Mouse (Mus musculus) thymus, adult 2 months (tissue): ENCODE measurements around the gene Asic3. TPM values are rescaled to one million over a fixed set of nuclear protein-coding genes. Genes with fewer than 3 reads are reported as not detected.
A peak's percentile ranks its signal among the peaks of the same experiment; 100 is the strongest.

Experiments used
- DNase-seq: peaks from one replicate; pipeline ENCODE4 v3.0.0; 2021
- H3K27ac ChIP-seq: fragments of 200-500 bp; 2 replicates; pipeline ENCODE4 v1.5.1; 2012; ENCODE audit warnings: low read length, control low read depth; ENCODE audit not compliant: control insufficient read depth, insufficient read depth
- H3K27me3 ChIP-seq: fragments of 200-500 bp; 2 replicates; pipeline ENCODE4 v1.6.1; 2012; ENCODE audit warnings: mild to moderate bottlenecking, low read length, moderate library complexity, mixed read lengths; ENCODE audit not compliant: control insufficient read depth, insufficient read depth
- H3K36me3 ChIP-seq: fragments of 200-500 bp; 2 replicates; pipeline ENCODE4 v1.6.1; 2012; ENCODE audit warnings: mild to moderate bottlenecking, low read length, moderate library complexity; ENCODE audit not compliant: control insufficient read depth, insufficient read depth
- H3K4me1 ChIP-seq: fragments of 200-500 bp; replicated peaks from 2 replicates; pipeline ENCODE4 v1.6.1; 2012; ENCODE audit warnings: low read length; ENCODE audit not compliant: control insufficient read depth, insufficient read depth
- H3K4me3 ChIP-seq: fragments of 200-500 bp; 2 replicates; pipeline ENCODE4 v1.5.1; 2012; ENCODE audit warnings: mild to moderate bottlenecking, low read length, control low read depth, moderate library complexity; ENCODE audit not compliant: control insufficient read depth, insufficient read depth
- CTCF ChIP-seq: fragments of 200-500 bp; IDR thresholded peaks from 2 replicates; pipeline ENCODE4 v1.5.1; 2012; ENCODE audit warnings: mild to moderate bottlenecking, control low read depth, low read length, moderate library complexity, borderline replicate concordance; ENCODE audit not compliant: control insufficient read depth, poor library complexity, insufficient read depth; ENCODE audit errors: extremely low read depth
- POLR2A ChIP-seq: fragments of 200-500 bp; IDR thresholded peaks from 2 replicates; pipeline ENCODE4 v1.6.1; 2012; ENCODE audit warnings: mild to moderate bottlenecking, low read length, control low read depth, moderate library complexity; ENCODE audit not compliant: control insufficient read depth, poor library complexity, insufficient read depth; ENCODE audit errors: extremely low read depth
- WGBS: fragments of 180-500 bp; shearing (Covaris S2); methylation state at CpG from one replicate; pipeline ENCODE4 v1.1.7; 2018; 5-methylcytosine and 5-hydroxymethylcytosine counted together
- polyA plus RNA-seq: library from polyadenylated mRNA; depleted of rRNA; stranded (reverse); fragments of >200 nt; gene quantifications from 2 replicates; pipeline ENCODE4 v1.2.3, GENCODE M21; 2012

Gene Asic3
- polyA plus RNA-seq, 1 experiment = 2.1 TPM

GRCm38 (mm10) chr5:24424861-24425411 lies 11.7 kb downstream of the Asic3 start:
- Histone ChIP-seq H3K36me3 (peaks cover 8% of the 10 kb centered on the region), H3K27ac (peak overlapping the region; percentile 91), H3K27me3 (no peaks in the 10 kb centered on the region), H3K4me3 (peak overlapping the region; percentile 72), H3K4me1 (peaks cover 28% of the 10 kb centered on the region)
- peak; percentile 84 for DNase-seq
- under 1% methylated on average over 60 of the region's 60 CpGs for WGBS
- TF ChIP-seq POLR2A = peak; percentile 90
- TF ChIP-seq CTCF = peak; percentile 52; the same call in 1 of the 2 replicates

GRCm38 (mm10) chr5:24425421-24426036 lies 12.3 kb downstream of the Asic3 start:
- TF ChIP-seq POLR2A (no peak), CTCF (no peak)
- Histone ChIP-seq H3K27ac (no peak overlapping the region), H3K4me3 (peak overlapping the region; percentile 72), H3K4me1 (peaks cover 28% of the 10 kb centered on the region), H3K27me3 (no peaks in the 10 kb centered on the region), H3K36me3 (peaks cover 11% of the 10 kb centered on the region)
- peak; percentile 79 for DNase-seq
- under 1% methylated on average over 28 of the region's 30 CpGs for WGBS

GRCm38 (mm10) chr5:24426037-24426432 lies 12.8 kb downstream of the Asic3 start:
- no peak for TF ChIP-seq CTCF
- no peak for TF ChIP-seq POLR2A
- H3K27me3 ChIP-seq = no peaks in the 10 kb centered on the region
- H3K4me3 ChIP-seq = peak overlapping the region; percentile 72
- peak; percentile 31 for DNase-seq
- no peak overlapping the region for H3K27ac ChIP-seq
- peaks cover 28% of the 10 kb centered on the region for H3K4me1 ChIP-seq
- H3K36me3 ChIP-seq = peaks cover 11% of the 10 kb centered on the region
- WGBS = 18% methylated on average over 10 of the region's 10 CpGs

- 66% methylated on average over 9 of the region's 9 CpGs for WGBS
- DNase-seq = no peak
- no peak overlapping the region for H3K27ac ChIP-seq
- H3K27me3 ChIP-seq = no peaks in the 10 kb centered on the region
- TF ChIP-seq CTCF = no peak
- peaks cover 28% of the 10 kb centered on the region for H3K4me1 ChIP-seq
- no peak overlapping the region for H3K4me3 ChIP-seq
- peaks cover 17% of the 10 kb centered on the region for H3K36me3 ChIP-seq
These were observed 13.5 kb downstream of the Asic3 start for GRCm38 (mm10) chr5:24426556-24427284.

- Histone ChIP-seq H3K27ac (no peak overlapping the region), H3K4me1 (peaks cover 28% of the 10 kb centered on the region), H3K36me3 (peaks cover 22% of the 10 kb centered on the region), H3K27me3 (no peaks in the 10 kb centered on the region), H3K4me3 (no peak overlapping the region)
- 91% methylated on average over 12 of the region's 12 CpGs for WGBS
- no peak for DNase-seq
- TF ChIP-seq POLR2A = no peak
These were observed 14.1 kb downstream of the Asic3 start for GRCm38 (mm10) chr5:24427285-24427633.

- Histone ChIP-seq H3K27me3 (no peaks in the 10 kb centered on the region), H3K36me3 (peaks cover 29% of the 10 kb centered on the region), H3K4me1 (peaks cover 24% of the 10 kb centered on the region), H3K27ac (no peak overlapping the region), H3K4me3 (no peak overlapping the region)
- DNase-seq = no peak
- TF ChIP-seq CTCF = no peak
- TF ChIP-seq POLR2A = no peak
- 77% methylated on average over 15 of the region's 15 CpGs for WGBS
These were observed 14.8 kb downstream of the Asic3 start for GRCm38 (mm10) chr5:24427981-24428402.

- 84% methylated on average over 9 of the region's 9 CpGs for WGBS
- Histone ChIP-seq H3K4me1 (peaks cover 22% of the 10 kb centered on the region), H3K36me3 (peaks cover 35% of the 10 kb centered on the region), H3K27me3 (no peaks in the 10 kb centered on the region), H3K27ac (no peak overlapping the region), H3K4me3 (no peak overlapping the region)
- TF ChIP-seq CTCF (no peak), POLR2A (no peak)
- DNase-seq = no peak
These were observed 15.4 kb downstream of the Asic3 start for GRCm38 (mm10) chr5:24428596-24428995.
